Mouse (Mus musculus) brain, embryonic 14.5 days (tissue): ENCODE measurements around the gene Snrk.

Experiments
- CTCF ChIP-seq: fragments of 200-500 bp; IDR thresholded peaks from 2 replicates; pipeline ENCODE4 v1.5.1; 2012; ENCODE audit warnings: inconsistent platforms, mild to moderate bottlenecking, moderate library complexity, borderline replicate concordance; ENCODE audit not compliant: insufficient read depth, insufficient read length; ENCODE audit errors: extremely low read depth
- POLR2A ChIP-seq: fragments of 200-500 bp; IDR thresholded peaks from 2 replicates; pipeline ENCODE4 v1.6.1; 2012; ENCODE audit warnings: mild to moderate bottlenecking, inconsistent platforms, borderline replicate concordance; ENCODE audit not compliant: poor library complexity, insufficient read depth, insufficient read length, severe bottlenecking; ENCODE audit errors: extremely low read depth

- no peak for TF ChIP-seq CTCF
- TF ChIP-seq POLR2A = no peak
Observed at GRCm38 (mm10) chr9:122101196-122101595, 15.9 kb upstream of the Snrk start.
